Mouse (Mus musculus) CH12.LX (cell line): Measurements from ENCODE around the gene Gpank1. TPM values are rescaled to one million over a fixed set of nuclear protein-coding genes. Genes with fewer than 3 reads are reported as not detected.

Experiments
- DNase-seq: peaks from one replicate; pipeline ENCODE4 v3.0.0-alpha.2; 2013; ENCODE audit errors: extremely low read depth
- H3K27ac ChIP-seq: 2 replicates; pipeline ENCODE4 v1.5.1; 2012; ENCODE audit warnings: low read depth, mild to moderate bottlenecking, control low read depth, moderate library complexity; ENCODE audit not compliant: insufficient read depth
- H3K27me3 ChIP-seq: replicated peaks from 2 replicates; pipeline ENCODE3; 2012; ENCODE audit warnings: inconsistent platforms
- H3K36me3 ChIP-seq, 2 experiments: replicated peaks in 1 of 2; 2 replicates each; pipeline versions ENCODE3 to v1.6.1; 2012; ENCODE audit warnings: inconsistent platforms in 1 of 2, low read length in 1 of 2, mild to moderate bottlenecking in 1 of 2, mixed read lengths in 1 of 2, moderate library complexity in 1 of 2; ENCODE audit not compliant: control insufficient read depth in 1 of 2, insufficient read depth in 1 of 2
- H3K4me1 ChIP-seq, 2 experiments: 2 replicates each; pipeline ENCODE4 v1.6.1; 2012; ENCODE audit warnings: inconsistent platforms in 1 of 2, moderate library complexity in 1 of 2; ENCODE audit not compliant: insufficient read depth in 2 of 2, control insufficient read depth in 1 of 2
- H3K4me2 ChIP-seq: 2 replicates; pipeline ENCODE4 v1.6.1; 2012; ENCODE audit warnings: low read depth, mild to moderate bottlenecking, control low read depth; ENCODE audit not compliant: poor library complexity, insufficient read depth, severe bottlenecking
- H3K4me3 ChIP-seq, 3 experiments: fragments of 150-350 bp in 1 of 3; sonication (generic) in 1 of 3; replicated peaks in 1 of 3; 2 replicates each; pipeline versions ENCODE3 to v1.5.1; 2011 to 2012; ENCODE audit warnings: low read depth in 2 of 3, low read length in 2 of 3, mild to moderate bottlenecking in 2 of 3, moderate library complexity in 2 of 3, control low read depth in 1 of 3, improper control_type of control experiment in 1 of 3, inconsistent platforms in 1 of 3, mixed read lengths in 1 of 3; ENCODE audit not compliant: poor library complexity in 1 of 3
- H3K79me2 ChIP-seq: replicated peaks from 2 replicates; pipeline ENCODE4 v1.6.1; 2012; ENCODE audit warnings: mild to moderate bottlenecking, moderate library complexity; ENCODE audit not compliant: control insufficient read depth, poor library complexity, insufficient read depth, severe bottlenecking; ENCODE audit errors: extremely low read depth
- H3K9ac ChIP-seq: 2 replicates; pipeline ENCODE4 v1.6.1; 2012; ENCODE audit warnings: low read depth, mild to moderate bottlenecking, control low read depth, moderate library complexity; ENCODE audit not compliant: insufficient read depth
- H3K9me3 ChIP-seq: replicated peaks from 2 replicates; pipeline ENCODE3; 2012; ENCODE audit warnings: low read length, inconsistent platforms, mixed read lengths
- BHLHE40 ChIP-seq: IDR thresholded peaks from 2 replicates; pipeline ENCODE4 v1.6.1; 2011; ENCODE audit warnings: mild to moderate bottlenecking, low read depth, low read length, improper control_type of control experiment
- CHD1 ChIP-seq: IDR thresholded peaks from 2 replicates; pipeline ENCODE4 v1.6.1; 2012; ENCODE audit warnings: low read depth, low read length, improper control_type of control experiment, inconsistent platforms
- CHD2 ChIP-seq: IDR thresholded peaks from 2 replicates; pipeline ENCODE4 v1.6.1; 2011; ENCODE audit warnings: low read length, improper control_type of control experiment
- CTCF ChIP-seq, 2 experiments: IDR thresholded peaks in 1 of 2; conservative IDR thresholded peaks in 1 of 2; 2 replicates each; pipeline ENCODE4 v1.5.1; 2011 to 2012; ENCODE audit warnings: low read depth in 2 of 2, low read length in 2 of 2, improper control_type of control experiment in 1 of 2, inconsistent platforms in 1 of 2, mild to moderate bottlenecking in 1 of 2, moderate library complexity in 1 of 2
- ELF1 ChIP-seq: IDR thresholded peaks from 2 replicates; pipeline ENCODE4 v1.6.1; 2014; ENCODE audit warnings: low read depth, mild to moderate bottlenecking, inconsistent platforms, low read length, improper control_type of control experiment
- EP300 ChIP-seq: IDR thresholded peaks from 2 replicates; pipeline ENCODE4 v1.6.1; 2011; ENCODE audit warnings: low read length, improper control_type of control experiment
- HCFC1 ChIP-seq: IDR thresholded peaks from 2 replicates; pipeline ENCODE4 v1.6.1; 2012; ENCODE audit warnings: low read depth, mild to moderate bottlenecking, inconsistent platforms, low read length, improper control_type of control experiment
- IRF4 ChIP-seq: IDR thresholded peaks from 2 replicates; pipeline ENCODE4 v1.6.1; 2014; ENCODE audit warnings: low read depth, mild to moderate bottlenecking, inconsistent platforms, low read length, improper control_type of control experiment
- JUN ChIP-seq: IDR thresholded peaks from 2 replicates; pipeline ENCODE4 v1.6.1; 2011; ENCODE audit warnings: low read depth, mild to moderate bottlenecking, low read length, improper control_type of control experiment, moderate library complexity; ENCODE audit not compliant: insufficient read depth
- MAZ ChIP-seq: IDR thresholded peaks from 2 replicates; pipeline ENCODE4 v1.6.1; 2012; ENCODE audit warnings: low read depth, mild to moderate bottlenecking, inconsistent platforms, low read length, improper control_type of control experiment, moderate library complexity
- MEF2A ChIP-seq: IDR thresholded peaks from 2 replicates; pipeline ENCODE4 v1.6.1; 2014; ENCODE audit warnings: low read depth, mild to moderate bottlenecking, inconsistent platforms, low read length, improper control_type of control experiment, borderline replicate concordance
- MXI1 ChIP-seq: IDR thresholded peaks from 2 replicates; pipeline ENCODE4 v1.6.1; 2011; ENCODE audit warnings: mild to moderate bottlenecking, low read depth, low read length, improper control_type of control experiment
- NELFE ChIP-seq: IDR thresholded peaks from 2 replicates; pipeline ENCODE4 v1.6.1; 2011; ENCODE audit warnings: low read depth, low read length, improper control_type of control experiment
- POLR2A ChIP-seq: IDR thresholded peaks from 2 replicates; pipeline ENCODE4 v1.6.1; 2011; ENCODE audit warnings: low read depth, mild to moderate bottlenecking, improper control_type of control experiment, low read length
- RAD21 ChIP-seq: IDR thresholded peaks from 2 replicates; pipeline ENCODE4 v1.6.1; 2011; ENCODE audit warnings: low read depth, mild to moderate bottlenecking, low read length, improper control_type of control experiment, moderate library complexity
- SMC3 ChIP-seq: IDR thresholded peaks from 2 replicates; pipeline ENCODE4 v1.6.1; 2011; ENCODE audit warnings: low read depth, low read length, improper control_type of control experiment
- UBTF ChIP-seq: IDR thresholded peaks from 2 replicates; pipeline ENCODE4 v1.6.1; 2012; ENCODE audit warnings: low read depth, mild to moderate bottlenecking, inconsistent platforms, low read length, improper control_type of control experiment, moderate library complexity
- USF1 ChIP-seq: IDR thresholded peaks from 2 replicates; pipeline ENCODE4 v1.6.1; 2014; ENCODE audit warnings: low read depth, mild to moderate bottlenecking, inconsistent platforms, low read length, improper control_type of control experiment
- USF2 ChIP-seq: conservative IDR thresholded peaks from 2 replicates; pipeline ENCODE4 v1.6.1; 2011; ENCODE audit warnings: low read depth, low read length, improper control_type of control experiment
- ZC3H11A ChIP-seq: IDR thresholded peaks from 2 replicates; pipeline ENCODE4 v1.6.1; 2012; ENCODE audit warnings: low read depth, mild to moderate bottlenecking, inconsistent platforms, low read length, improper control_type of control experiment
- ZKSCAN1 ChIP-seq: IDR thresholded peaks from 2 replicates; pipeline ENCODE4 v1.6.1; 2012; ENCODE audit warnings: low read depth, inconsistent platforms, low read length, improper control_type of control experiment, borderline replicate concordance
- ZNF384 ChIP-seq: IDR thresholded peaks from 2 replicates; pipeline ENCODE4 v1.6.1; 2012; ENCODE audit warnings: low read depth, low read length, improper control_type of control experiment, inconsistent platforms
- dilution Hi-C: fragments of 300-500 bp; cut with MboI; formaldehyde crosslinking; loops from 2 replicates; pipeline ENCODE4 v1.14.3; 2020; ENCODE audit warnings: low sequenced_read_pairs; ENCODE audit not compliant: extremely low pct_unique_long_range_greater_than_20kb, extremely low pct_ligation_motif_present
- in situ Hi-C: fragments of 300-500 bp; cut with MboI; formaldehyde crosslinking; loops from 3 replicates; pipeline ENCODE4 v1.14.3; 2019; ENCODE audit warnings: low sequenced_read_pairs, low pct_ligation_motif_present, low pct_unique_long_range_greater_than_20kb, mixed read lengths
- polyA plus RNA-seq: library from polyadenylated mRNA; unstranded; fragments of >175 nt; gene quantifications from 2 replicates; pipeline ENCODE4 v1.2.1, GENCODE M21; 2012; ENCODE audit warnings: low read depth; ENCODE audit not compliant: insufficient read length
- total RNA-seq, 2 experiments: library from RNA; depleted of rRNA; stranded (reverse); fragments of 300-350 nt in 1 of 2; fragments of >200 nt in 1 of 2; gene quantifications; 2 replicates each; pipeline ENCODE4 v1.2.3; 2012 to 2014

Gpank1 gene
- total and polyA plus RNA-seq, 3 experiments = 32.6 to 43.0 (median 33.6) TPM

DNA sequence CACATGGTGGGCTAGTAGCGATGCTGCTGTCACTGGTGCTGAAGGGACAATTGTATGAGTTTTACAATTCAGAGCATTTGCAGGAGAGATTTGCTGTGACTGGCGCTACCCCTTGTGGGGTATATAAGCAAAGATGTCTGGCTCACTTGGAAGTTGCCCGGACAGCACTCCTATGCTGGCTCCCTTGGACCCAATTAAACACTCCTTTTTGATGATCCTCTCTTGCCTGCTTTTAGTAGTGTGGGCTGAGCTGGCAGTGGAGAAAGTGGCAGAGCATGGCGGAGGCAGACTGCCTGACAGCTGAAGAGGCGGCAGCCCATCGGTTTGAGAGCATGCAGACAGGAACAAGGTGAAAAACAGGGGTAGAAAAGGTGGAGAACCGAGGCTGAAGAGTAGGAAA is 46.5 kb downstream of the Gpank1 start:
- TF ChIP-seq USF2 (no peak), BHLHE40 (no peak), EP300 (no peak), SMC3 (no peak)
- H3K27ac ChIP-seq = no peak overlapping the region
- dilution Hi-C loops = no loop called here
- in situ Hi-C loops = no loop called here
- H3K9ac ChIP-seq = no peak overlapping the region
- H3K4me2 ChIP-seq = no peak overlapping the region
- no peaks in the 10 kb centered on the region for H3K27me3 ChIP-seq
- peaks cover 23% of the 10 kb centered on the region for H3K79me2 ChIP-seq
- peaks cover 0 to 8% of the 10 kb centered on the region in 2 experiments for H3K36me3 ChIP-seq
- H3K9me3 ChIP-seq = no peaks in the 10 kb centered on the region
- no peak overlapping the region for H3K4me3 ChIP-seq
- peaks cover 11 to 37% of the 10 kb centered on the region in 2 experiments for H3K4me1 ChIP-seq
- no peak for DNase-seq

DNA sequence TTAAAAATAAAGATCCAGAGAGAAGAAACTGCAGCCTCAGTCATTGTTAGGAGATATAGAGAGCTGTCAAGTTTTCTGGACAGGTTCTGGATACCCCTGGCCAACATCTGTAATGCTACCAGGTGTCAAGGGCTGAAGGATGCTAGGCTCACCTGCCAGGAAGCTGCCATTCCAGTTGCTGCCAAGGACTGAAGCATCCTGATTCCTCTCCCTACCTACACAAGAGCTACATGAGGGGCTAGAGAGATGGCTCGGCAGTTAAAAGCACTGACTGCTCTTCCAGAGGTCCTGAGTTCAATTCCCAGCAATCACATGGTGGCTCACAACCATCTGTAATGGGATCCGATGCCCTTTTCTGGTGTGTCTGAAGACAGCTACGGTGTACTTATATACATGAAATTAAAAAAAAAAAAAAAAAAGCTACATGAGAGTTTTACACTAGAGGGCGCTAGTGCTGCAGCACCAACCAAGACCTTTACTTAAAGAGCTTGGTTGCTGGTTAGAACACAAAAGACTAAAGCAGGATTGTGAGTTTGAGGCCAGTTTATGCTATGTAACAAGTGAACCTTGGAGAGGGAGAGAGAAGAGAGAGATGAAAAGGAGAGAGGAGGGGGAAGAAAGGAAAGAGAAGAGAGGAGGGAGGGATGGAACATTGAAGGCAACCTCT is 47.4 kb downstream of the Gpank1 start:
- dilution Hi-C loops (no loop called here), in situ Hi-C loops (no loop called here)
- TF ChIP-seq ZNF384 (peak; percentile 97), CHD1 (no peak), CTCF (conservative IDR thresholded peaks at IDR 0.05 in 1 of 2, IDR thresholded peaks at IDR 0.05 in 1 of 2; ENCODE audit: low read depth in 2 of 2, low read length in 2 of 2) (peak; percentile 41 to 82; a peak in 2 of 4 replicates), RAD21 (peak; percentile 81), SMC3 (peak; percentile 84), ZC3H11A (peak; percentile 57; the same call in 1 of the 2 replicates), CHD2 (no peak)
- Histone ChIP-seq H3K9me3 (no peaks in the 10 kb centered on the region), H3K36me3 (peaks cover 0 to 5% of the 10 kb centered on the region in 2 experiments), H3K79me2 (peaks cover 15% of the 10 kb centered on the region), H3K4me1 (peaks cover 11 to 44% of the 10 kb centered on the region in 2 experiments), H3K27ac (no peak overlapping the region), H3K4me2 (no peak overlapping the region), H3K9ac (no peak overlapping the region), H3K27me3 (no peaks in the 10 kb centered on the region), H3K4me3 (no peak overlapping the region)
- peak; percentile 76 for DNase-seq

DNA sequence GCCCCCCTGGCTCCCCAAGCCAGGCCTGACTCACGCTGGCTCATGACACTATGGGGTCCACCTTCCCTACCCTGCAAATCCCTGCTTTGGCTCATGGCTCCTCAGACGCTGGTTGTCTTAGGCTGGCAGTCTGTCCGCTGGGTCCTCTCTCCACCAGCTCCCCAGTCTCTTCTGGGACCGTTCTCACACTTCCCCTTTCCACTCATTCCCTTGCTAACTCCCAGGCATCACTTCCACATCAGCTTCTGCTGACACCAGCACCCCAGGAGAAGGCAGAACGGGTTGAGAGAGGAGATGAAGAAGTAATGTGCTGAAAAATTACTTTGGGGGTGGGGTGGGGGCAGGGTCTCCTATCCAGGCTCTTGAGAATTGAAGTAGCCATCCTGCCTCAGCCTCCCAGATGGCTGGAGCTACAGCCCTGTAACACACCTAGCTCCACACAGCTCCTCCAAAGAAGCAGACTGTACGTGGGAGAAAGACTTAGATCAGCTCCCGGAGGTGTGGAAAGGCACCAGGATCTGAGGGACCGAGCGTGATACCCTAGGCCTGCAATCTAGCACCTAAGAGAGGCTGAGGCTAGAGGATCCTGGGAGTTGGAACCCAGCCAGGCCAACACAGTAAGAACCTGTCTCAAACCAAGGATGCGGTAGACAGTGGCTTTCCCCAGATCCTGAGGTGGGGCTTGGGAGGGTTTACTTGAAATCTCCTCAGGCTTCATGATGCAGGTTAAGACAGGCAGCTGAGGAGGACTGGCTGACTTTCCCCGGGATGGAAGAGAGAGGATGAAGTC is 51.4 kb downstream of the Gpank1 start:
- Histone ChIP-seq H3K27me3 (no peaks in the 10 kb centered on the region), H3K36me3 (peaks cover 0 to 3% of the 10 kb centered on the region in 2 experiments), H3K9me3 (no peaks in the 10 kb centered on the region), H3K79me2 (no peaks in the 10 kb centered on the region), H3K27ac (peak overlapping the region; percentile 98), H3K4me2 (peak overlapping the region; percentile 48), H3K4me1 (peaks cover 14 to 52% of the 10 kb centered on the region in 2 experiments), H3K9ac (peak overlapping the region; percentile 46), H3K4me3 (peak overlapping the region in 1 of 3 experiments; percentile 28)
- dilution Hi-C loops (no loop called here), in situ Hi-C loops (loop anchor here (5.0 kb wide), 1 partner anchor 60 kb away; the partner anchor contains the start of gene Atp6v1g2)
- DNase-seq = no peak
- TF ChIP-seq ZKSCAN1 (no peak), HCFC1 (no peak), USF2 (no peak), MEF2A (no peak), JUN (no peak), UBTF (0 out of 2 replicates have a peak, but pooled peaks have one; percentile 51), CHD1 (peak; percentile 73; the same call in 1 of the 2 replicates), MAZ (no peak), IRF4 (peak; percentile 36; the same call in 1 of the 2 replicates), POLR2A (no peak; the same call in 1 of the 2 replicates), NELFE (0 out of 2 replicates have a peak, but pooled peaks have one; percentile 45), MXI1 (0 out of 2 replicates have a peak, but pooled peaks have one; percentile 43), ELF1 (no peak), USF1 (no peak), EP300 (peak; percentile 51; the same call in 1 of the 2 replicates)
